11 mouse cellular contexts compared by ENCODE assay signal in the genomic region with DNA sequence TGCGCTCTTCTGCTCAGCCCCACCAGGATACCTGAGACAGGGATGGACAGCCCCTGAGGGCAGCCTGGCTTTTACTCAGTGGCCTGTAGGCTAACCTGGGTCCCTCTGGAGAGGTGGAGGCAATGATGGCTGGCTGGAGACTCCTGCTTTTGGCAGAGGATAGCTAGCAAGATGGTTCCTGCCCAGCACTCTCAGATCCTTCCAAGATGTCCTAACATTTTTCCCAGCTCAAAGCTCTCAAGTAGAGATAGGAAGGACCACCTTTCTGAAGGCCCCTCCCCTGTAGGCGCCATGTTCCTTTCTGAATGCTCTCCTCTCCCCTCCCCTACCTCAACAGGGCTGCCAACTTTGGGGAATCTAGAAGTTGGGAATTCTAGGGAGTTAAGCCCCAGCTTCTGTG. TPM values are rescaled to one million over a fixed set of nuclear protein-coding genes. Genes with fewer than 3 reads are reported as not detected.
DNase-seq lines count a peak whose midpoint lies in the region; ATAC-seq lines count a peak whose summit lies in the region.
"Had no signal": no experiment of that assay in that cellular context is flagged by ENCODE, and none has a peak within 500 bp of the region (broad histone marks: within the 10 kb centered on the region; RNA-seq: fewer than 3 reads in every experiment).

No protein-coding gene starts in this region.

- no peak overlapping the region; the same call in 1 of the 2 replicates for H3K27ac ChIP-seq in liver, embryonic 11.5 days (ENCODE audit: low read depth, low read length)
- H3K27ac ChIP-seq in forebrain, embryonic 13.5 days, result no peak overlapping the region
- no peak overlapping the region for H3K27ac ChIP-seq in liver, embryonic 12.5 days
- H3K27ac ChIP-seq in neural tube, embryonic 15.5 days (replicated peaks), result no peak overlapping the region

- DNase-seq in liver, embryonic 11.5 days (ENCODE audit: low spot score), result no peak
- DNase-seq in liver, result no peak
- no peak for DNase-seq in lung, adult 18-20 months
- DNase-seq in left cerebral cortex, adult 18-20 months (ENCODE audit: low spot score in 2 of 2), result no peak
- no peak for DNase-seq in cerebellum, adult 9-10 months
- DNase-seq: right cerebral cortex, postnatal 14 days; thymus, adult 18-20 months had no signal

- H3K36me3 ChIP-seq in liver, embryonic 11.5 days (ENCODE audit: control insufficient read depth, insufficient read depth, low read length), result peaks cover 63% of the 10 kb centered on the region
- H3K36me3 ChIP-seq in forebrain, embryonic 13.5 days (ENCODE audit: poor library complexity, severe bottlenecking), result peaks cover 67% of the 10 kb centered on the region
- H3K36me3 ChIP-seq in liver, embryonic 12.5 days, result peaks cover 75% of the 10 kb centered on the region
- peaks cover 56% of the 10 kb centered on the region for H3K36me3 ChIP-seq in neural tube, embryonic 15.5 days

- no peak for ATAC-seq in liver, embryonic 11.5 days (replicated peaks; ENCODE audit: low FRiP score)
- ATAC-seq in forebrain, embryonic 13.5 days, result no peak
- ATAC-seq in liver, embryonic 12.5 days, result no peak
- no peak for ATAC-seq in neural tube, embryonic 15.5 days (ENCODE audit: low FRiP score)

- no peaks in the 10 kb centered on the region; the same call in 1 of the 2 replicates for H3K9me3 ChIP-seq in liver, embryonic 11.5 days (ENCODE audit: control insufficient read depth, low read length)
- no peaks in the 10 kb centered on the region for H3K9me3 ChIP-seq in forebrain, embryonic 13.5 days (replicated peaks)
- no peaks in the 10 kb centered on the region for H3K9me3 ChIP-seq in liver, embryonic 12.5 days (replicated peaks)
- H3K9me3 ChIP-seq in neural tube, embryonic 15.5 days (replicated peaks), result no peaks in the 10 kb centered on the region

- peak overlapping the region; percentile 2; the same call in 1 of the 2 replicates for H3K4me3 ChIP-seq in liver, embryonic 11.5 days (ENCODE audit: low read depth, low read length)
- peak overlapping the region; percentile 86 for H3K4me3 ChIP-seq in forebrain, embryonic 13.5 days
- H3K4me3 ChIP-seq in liver, embryonic 12.5 days, result peak overlapping the region; percentile 87; the same call in 1 of the 2 replicates
- H3K4me3 ChIP-seq in neural tube, embryonic 15.5 days (replicated peaks), result peak overlapping the region; percentile 85; the same call in 1 of the 2 replicates

- H3K27me3 ChIP-seq in liver, embryonic 11.5 days (replicated peaks; ENCODE audit: control insufficient read depth, insufficient read depth, low read length), result no peaks in the 10 kb centered on the region
- no peaks in the 10 kb centered on the region for H3K27me3 ChIP-seq in forebrain, embryonic 13.5 days
- no peaks in the 10 kb centered on the region for H3K27me3 ChIP-seq in liver, embryonic 12.5 days (replicated peaks)
- no peaks in the 10 kb centered on the region for H3K27me3 ChIP-seq in neural tube, embryonic 15.5 days (replicated peaks)
- H3K27me3 ChIP-seq: CH12.LX had no signal

- peak overlapping the region; percentile 5; the same call in 1 of the 2 replicates for H3K9ac ChIP-seq in liver, embryonic 11.5 days (ENCODE audit: low read depth, low read length)
- H3K9ac ChIP-seq in forebrain, embryonic 13.5 days, result peak overlapping the region; percentile 95
- H3K9ac ChIP-seq in liver, embryonic 12.5 days, result peak overlapping the region; percentile 9; the same call in 1 of the 2 replicates
- H3K9ac ChIP-seq in neural tube, embryonic 15.5 days (replicated peaks), result no peak overlapping the region

- H3K4me1 ChIP-seq in liver, embryonic 11.5 days (replicated peaks; ENCODE audit: control insufficient read depth, insufficient read depth, low read length), result peaks cover 35% of the 10 kb centered on the region
- peaks cover 57% of the 10 kb centered on the region for H3K4me1 ChIP-seq in forebrain, embryonic 13.5 days
- peaks cover 77% of the 10 kb centered on the region for H3K4me1 ChIP-seq in liver, embryonic 12.5 days
- H3K4me1 ChIP-seq in neural tube, embryonic 15.5 days, result peaks cover 73% of the 10 kb centered on the region

- peak overlapping the region; percentile 100 for H3K4me2 ChIP-seq in liver, embryonic 11.5 days
- H3K4me2 ChIP-seq in forebrain, embryonic 13.5 days, result peak overlapping the region; percentile 100
- peak overlapping the region; percentile 100 for H3K4me2 ChIP-seq in liver, embryonic 12.5 days
- peak overlapping the region; percentile 93 for H3K4me2 ChIP-seq in neural tube, embryonic 15.5 days

- WGBS in liver, embryonic 11.5 days, result 87% methylated on average over 2 of the region's 2 CpGs
- 82% methylated on average over 2 of the region's 2 CpGs for WGBS in forebrain, embryonic 13.5 days
- 82% methylated on average over 2 of the region's 2 CpGs for WGBS in liver, embryonic 12.5 days (ENCODE audit: insufficient replicate concordance)
- 93% methylated on average over 2 of the region's 2 CpGs for WGBS in neural tube, embryonic 15.5 days

RNA-seq across cellular contexts. Expression of a gene that starts 6.0 kb away (rescaled TPM):
- 42.8 and 44.2 TPM in 2 replicates for polyA plus RNA-seq in liver, embryonic 11.5 days (2014; fragmentation: Nextera tagmentation; extraction: Ambion mirVana)
- 77.6 and 85.1 TPM in 2 replicates for polyA plus RNA-seq in forebrain, embryonic 13.5 days (2015; fragmentation: Nextera tagmentation; extraction: Ambion mirVana)
- polyA plus RNA-seq in liver, embryonic 12.5 days (2016; fragmentation: Nextera tagmentation; extraction: Ambion mirVana), result 29.0 and 30.5 TPM in 2 replicates
- 39.5 and 49.2 TPM in 2 replicates for polyA plus RNA-seq in neural tube, embryonic 15.5 days (2015; fragmentation: Nextera tagmentation; extraction: Ambion mirVana)
- total RNA-seq in left cerebral cortex, adult 18-20 months (2021), result 10 to 100 TPM; 46.7 to 47.6 TPM

RNA-seq across cellular contexts. Expression of a gene that starts 28.4 kb away (rescaled TPM):
- polyA plus RNA-seq in liver, embryonic 11.5 days (2014; fragmentation: Nextera tagmentation; extraction: Ambion mirVana), result 249 and 261 TPM in 2 replicates
- 290 and 298 TPM in 2 replicates for polyA plus RNA-seq in forebrain, embryonic 13.5 days (2015; fragmentation: Nextera tagmentation; extraction: Ambion mirVana)
- 167 and 169 TPM in 2 replicates for polyA plus RNA-seq in liver, embryonic 12.5 days (2016; fragmentation: Nextera tagmentation; extraction: Ambion mirVana)
- 194 and 208 TPM in 2 replicates for polyA plus RNA-seq in neural tube, embryonic 15.5 days (2015; fragmentation: Nextera tagmentation; extraction: Ambion mirVana)
- total RNA-seq in left cerebral cortex, adult 18-20 months (2021), result 10 to 100 TPM; 90.8 to 93.6 TPM

RNA-seq across cellular contexts. Expression of a gene that starts 35.6 kb away (rescaled TPM):
- polyA plus RNA-seq in liver, embryonic 11.5 days (2014; fragmentation: Nextera tagmentation; extraction: Ambion mirVana), result 3.5 and 3.8 TPM in 2 replicates
- 18.7 and 22.8 TPM in 2 replicates for polyA plus RNA-seq in forebrain, embryonic 13.5 days (2015; fragmentation: Nextera tagmentation; extraction: Ambion mirVana)
- 1.8 and 2.1 TPM in 2 replicates for polyA plus RNA-seq in liver, embryonic 12.5 days (2016; fragmentation: Nextera tagmentation; extraction: Ambion mirVana)
- 28.7 and 35.3 TPM in 2 replicates for polyA plus RNA-seq in neural tube, embryonic 15.5 days (2015; fragmentation: Nextera tagmentation; extraction: Ambion mirVana)
- 10 to 100 TPM; 27.8 to 32.3 TPM for total RNA-seq in left cerebral cortex, adult 18-20 months (2021)

Comparison
In these comparisons a context has a peak if more than half of its experiments do, and no peak if none do; other contexts are left out.
1. H3K4me3 ChIP-seq: peak in every context shown above with its lines; median percentile 87 in liver, embryonic 12.5 days; 86 in forebrain, embryonic 13.5 days; 85 in neural tube, embryonic 15.5 days; 2 in liver, embryonic 11.5 days.